Mouse (Mus musculus) embryonic facial prominence, embryonic 15.5 days (tissue): ENCODE measurements around the gene Crtap. TPM values are rescaled to one million over a fixed set of nuclear protein-coding genes. Genes with fewer than 3 reads are reported as not detected.

ENCODE experiments used
- polyA plus RNA-seq: library from polyadenylated mRNA; unstranded; fragments of >200 nt; fragmentation: Nextera tagmentation; extraction: Ambion mirVana; gene quantifications from 2 replicates; pipeline ENCODE4 v1.2.1, GENCODE M21; 2015

Crtap gene
- polyA plus RNA-seq, 1 experiment from 2014 or later, result 204 TPM

Other genes with a start within 250 kb of the Crtap start
- gene Bcl2a1c, start 60.5 kb downstream of the Crtap start, polyA plus RNA-seq, result not detected in 2 replicates
- gene Glb1, start 10.4 kb upstream of the Crtap start, polyA plus RNA-seq, result 35.7 and 37.3 TPM in 2 replicates
- 10.6 and 10.9 TPM in 2 replicates for gene Tmppe, start 10.4 kb upstream of the Crtap start, polyA plus RNA-seq
- 5.3 and 7.3 TPM in 2 replicates for gene Ccr4, start 114.2 kb upstream of the Crtap start, polyA plus RNA-seq
- gene C130032M10Rik, start 125.0 kb upstream of the Crtap start, polyA plus RNA-seq, result 3.0 and 3.9 TPM in 2 replicates
- 0.23 and 0.24 TPM in 2 replicates for gene Trim71, start 173.7 kb upstream of the Crtap start, polyA plus RNA-seq
- gene Cnot10, start 249.5 kb upstream of the Crtap start, polyA plus RNA-seq, result 58.1 and 65.9 TPM in 2 replicates